Mouse (Mus musculus): ENCODE data around the gene Mul1. TPM values are rescaled to one million over a fixed set of nuclear protein-coding genes. Genes with fewer than 3 reads are reported as not detected.

Mul1 gene
- polyA plus RNA-seq, 1 experiment from 2014 or later: 16.1 TPM

- Histone ChIP-seq H3K36me3 (ENCODE audit: control insufficient read depth, insufficient read depth, low read length) (no peaks in the 10 kb centered on the region), H3K27ac (ENCODE audit: low read depth, low read length) (no peak overlapping the region), H3K27me3 (ENCODE audit: control insufficient read depth, insufficient read depth, low read length) (peaks cover 66% of the 10 kb centered on the region), H3K4me2 (no peak overlapping the region), H3K9ac (ENCODE audit: low read depth, low read length) (no peak overlapping the region), H3K4me1 (ENCODE audit: control insufficient read depth, insufficient read depth, low read length) (no peaks in the 10 kb centered on the region), H3K4me3 (ENCODE audit: low read depth, low read length) (no peak overlapping the region), H3K9me3 (replicated peaks; ENCODE audit: control insufficient read depth, low read length) (no peaks in the 10 kb centered on the region)
- ATAC-seq (replicated peaks; ENCODE audit: insufficient number of reproducible peaks, low FRiP score, low TSS enrichment): no peak
- 52% methylated on average over 7 of the region's 7 CpGs for WGBS (ENCODE audit: insufficient replicate concordance)
Measured at GRCm38 (mm10) chr4:138448872-138449615, 14.6 kb downstream of the Mul1 start.

- H3K36me3 ChIP-seq (ENCODE audit: control insufficient read depth, insufficient read depth, low read length): no peaks in the 10 kb centered on the region
- peaks cover 66% of the 10 kb centered on the region for H3K27me3 ChIP-seq (ENCODE audit: control insufficient read depth, insufficient read depth, low read length)
- no peak overlapping the region for H3K9ac ChIP-seq (ENCODE audit: low read depth, low read length)
- H3K27ac ChIP-seq (ENCODE audit: low read depth, low read length): no peak overlapping the region
- 53% methylated on average over 12 of the region's 12 CpGs for WGBS (ENCODE audit: insufficient replicate concordance)
- H3K4me1 ChIP-seq (ENCODE audit: control insufficient read depth, insufficient read depth, low read length): no peaks in the 10 kb centered on the region
- no peaks in the 10 kb centered on the region for H3K9me3 ChIP-seq (replicated peaks; ENCODE audit: control insufficient read depth, low read length)
- ATAC-seq (replicated peaks; ENCODE audit: insufficient number of reproducible peaks, low FRiP score, low TSS enrichment): no peak
- no peak overlapping the region for H3K4me3 ChIP-seq (ENCODE audit: low read depth, low read length)
- H3K4me2 ChIP-seq: no peak overlapping the region
Measured at GRCm38 (mm10) chr4:138449636-138450314, 15.3 kb downstream of the Mul1 start.

- Histone ChIP-seq H3K4me3 (ENCODE audit: low read depth, low read length) (no peak overlapping the region), H3K9ac (ENCODE audit: low read depth, low read length) (no peak overlapping the region), H3K4me1 (ENCODE audit: control insufficient read depth, insufficient read depth, low read length) (peaks cover 10% of the 10 kb centered on the region), H3K36me3 (ENCODE audit: control insufficient read depth, insufficient read depth, low read length) (no peaks in the 10 kb centered on the region), H3K4me2 (no peak overlapping the region), H3K27ac (ENCODE audit: low read depth, low read length) (no peak overlapping the region), H3K27me3 (ENCODE audit: control insufficient read depth, insufficient read depth, low read length) (peaks cover 79% of the 10 kb centered on the region), H3K9me3 (replicated peaks; ENCODE audit: control insufficient read depth, low read length) (no peaks in the 10 kb centered on the region)
- WGBS (ENCODE audit: insufficient replicate concordance): 30% methylated on average over 15 of the region's 15 CpGs
- no peak for ATAC-seq (replicated peaks; ENCODE audit: insufficient number of reproducible peaks, low FRiP score, low TSS enrichment)
Measured at GRCm38 (mm10) chr4:138452306-138453096, 18.0 kb downstream of the Mul1 start.

GRCm38 (mm10) chr4:138453097-138453752, 18.8 kb downstream of the Mul1 start:
- Histone ChIP-seq H3K27ac (ENCODE audit: low read depth, low read length) (no peak overlapping the region), H3K9me3 (replicated peaks; ENCODE audit: control insufficient read depth, low read length) (no peaks in the 10 kb centered on the region), H3K4me3 (ENCODE audit: low read depth, low read length) (peak overlapping the region; percentile 74), H3K4me2 (peak overlapping the region; percentile 98), H3K27me3 (ENCODE audit: control insufficient read depth, insufficient read depth, low read length) (peaks cover 86% of the 10 kb centered on the region), H3K9ac (ENCODE audit: low read depth, low read length) (peak overlapping the region; percentile 72), H3K4me1 (ENCODE audit: control insufficient read depth, insufficient read depth, low read length) (peaks cover 10% of the 10 kb centered on the region), H3K36me3 (ENCODE audit: control insufficient read depth, insufficient read depth, low read length) (no peaks in the 10 kb centered on the region)
- WGBS (ENCODE audit: insufficient replicate concordance): 4% methylated on average over 19 of the region's 19 CpGs
- no peak for ATAC-seq (replicated peaks; ENCODE audit: insufficient number of reproducible peaks, low FRiP score, low TSS enrichment)

- peaks cover 10% of the 10 kb centered on the region for H3K4me1 ChIP-seq (ENCODE audit: control insufficient read depth, insufficient read depth, low read length)
- H3K27ac ChIP-seq (ENCODE audit: low read depth, low read length): 0 out of 2 replicates have a peak within 1 kb of the TSS, but pooled peaks have one; percentile 60
- H3K9me3 ChIP-seq (replicated peaks; ENCODE audit: control insufficient read depth, low read length): no peaks in the 10 kb centered on the region
- peak within 1 kb of the TSS; percentile 98 for H3K4me2 ChIP-seq
- peak within 1 kb of the TSS; percentile 72 for H3K9ac ChIP-seq (ENCODE audit: low read depth, low read length)
- peak; percentile 78 for ATAC-seq (replicated peaks; ENCODE audit: insufficient number of reproducible peaks, low FRiP score, low TSS enrichment)
- no peaks in the 10 kb centered on the region for H3K36me3 ChIP-seq (ENCODE audit: control insufficient read depth, insufficient read depth, low read length)
- peaks cover 88% of the 10 kb centered on the region for H3K27me3 ChIP-seq (ENCODE audit: control insufficient read depth, insufficient read depth, low read length)
- under 1% methylated on average over 28 of the region's 64 CpGs for WGBS (ENCODE audit: insufficient replicate concordance)
- H3K4me3 ChIP-seq (ENCODE audit: low read depth, low read length): peak within 1 kb of the TSS; percentile 74
Measured at GRCm38 (mm10) chr4:138453753-138454570, 19.5 kb downstream of the Mul1 start, which contains the start of gene Camk2n1. Camk2n1 (plus strand) TSS chr4:138454314.

- peaks cover 90% of the 10 kb centered on the region for H3K27me3 ChIP-seq (ENCODE audit: control insufficient read depth, insufficient read depth, low read length)
- peaks cover 10% of the 10 kb centered on the region for H3K4me1 ChIP-seq (ENCODE audit: control insufficient read depth, insufficient read depth, low read length)
- no peaks in the 10 kb centered on the region for H3K9me3 ChIP-seq (replicated peaks; ENCODE audit: control insufficient read depth, low read length)
- peak overlapping the region; percentile 98 for H3K4me2 ChIP-seq
- WGBS (ENCODE audit: insufficient replicate concordance): under 1% methylated on average over 56 of the region's 78 CpGs
- no peaks in the 10 kb centered on the region for H3K36me3 ChIP-seq (ENCODE audit: control insufficient read depth, insufficient read depth, low read length)
- H3K27ac ChIP-seq (ENCODE audit: low read depth, low read length): 0 out of 2 replicates have a peak overlapping the region, but pooled peaks have one; percentile 60
- peak; percentile 36 for ATAC-seq (replicated peaks; ENCODE audit: insufficient number of reproducible peaks, low FRiP score, low TSS enrichment)
- peak overlapping the region; percentile 72 for H3K9ac ChIP-seq (ENCODE audit: low read depth, low read length)
- peak overlapping the region; percentile 74 for H3K4me3 ChIP-seq (ENCODE audit: low read depth, low read length)
Measured at GRCm38 (mm10) chr4:138454571-138455140, 20.2 kb downstream of the Mul1 start.

- ATAC-seq (replicated peaks; ENCODE audit: insufficient number of reproducible peaks, low FRiP score, low TSS enrichment): no peak
- H3K27me3 ChIP-seq (ENCODE audit: control insufficient read depth, insufficient read depth, low read length): peaks cover 90% of the 10 kb centered on the region
Measured at GRCm38 (mm10) chr4:138455141-138455955, 20.9 kb downstream of the Mul1 start.

More at GRCm38 (mm10) chr4:138455141-138455955, 20.9 kb downstream of the Mul1 start:
- Histone ChIP-seq H3K9ac (ENCODE audit: low read depth, low read length) (peak overlapping the region; percentile 72), H3K4me1 (ENCODE audit: control insufficient read depth, insufficient read depth, low read length) (peaks cover 10% of the 10 kb centered on the region), H3K4me3 (ENCODE audit: low read depth, low read length) (peak overlapping the region; percentile 74), H3K4me2 (peak overlapping the region; percentile 98), H3K27ac (ENCODE audit: low read depth, low read length) (0 out of 2 replicates have a peak overlapping the region, but pooled peaks have one; percentile 60), H3K36me3 (ENCODE audit: control insufficient read depth, insufficient read depth, low read length) (no peaks in the 10 kb centered on the region), H3K9me3 (replicated peaks; ENCODE audit: control insufficient read depth, low read length) (no peaks in the 10 kb centered on the region)
- WGBS (ENCODE audit: insufficient replicate concordance): under 1% methylated on average over 58 of the region's 58 CpGs

Data from heart, embryonic 11.5 days (tissue).